Mouse (Mus musculus) neural tube, embryonic 14.5 days (tissue): ENCODE results near the gene Krt13. TPM values are rescaled to one million over a fixed set of nuclear protein-coding genes. Genes with fewer than 3 reads are reported as not detected.

ENCODE experiments used
- ATAC-seq: fragments of 200-750 bp; cut with Nextera tagmentation; 2 replicates; pipeline ENCODE4 v1.8.0; 2017; ENCODE audit warnings: low read depth, mild to moderate bottlenecking, moderate TSS enrichment, moderate library complexity
- H3K27ac ChIP-seq: fragments of 300-500 bp; sonication (generic); 2 replicates; pipeline ENCODE4 v1.5.1; 2014; ENCODE audit warnings: low read depth, mild to moderate bottlenecking, control low read depth, low read length, moderate library complexity, mixed read lengths
- H3K27me3 ChIP-seq: fragments of 300-500 bp; sonication (generic); 2 replicates; pipeline ENCODE4 v1.6.1; 2014; ENCODE audit warnings: low read length; ENCODE audit not compliant: control insufficient read depth, insufficient read depth
- H3K36me3 ChIP-seq: fragments of 300-500 bp; sonication (generic); 2 replicates; pipeline ENCODE4 v1.6.1; 2014; ENCODE audit warnings: low read length, mixed read lengths; ENCODE audit not compliant: control insufficient read depth, insufficient read depth
- H3K4me1 ChIP-seq: fragments of 300-500 bp; sonication (generic); 2 replicates; pipeline ENCODE4 v1.6.1; 2014; ENCODE audit warnings: low read length; ENCODE audit not compliant: control insufficient read depth, insufficient read depth
- H3K4me2 ChIP-seq: fragments of 300-500 bp; sonication (generic); 2 replicates; pipeline ENCODE4 v1.6.1; 2014; ENCODE audit warnings: mild to moderate bottlenecking, low read depth, low read length, control low read depth
- H3K4me3 ChIP-seq: fragments of 300-500 bp; sonication (generic); 2 replicates; pipeline ENCODE4 v1.5.1; 2014; ENCODE audit warnings: low read depth, low read length, control low read depth, mixed read lengths
- H3K9ac ChIP-seq: fragments of 300-500 bp; sonication (generic); replicated peaks from 2 replicates; pipeline ENCODE4 v1.6.1; 2014; ENCODE audit warnings: low read depth, mild to moderate bottlenecking, control low read depth, low read length, mixed read lengths
- H3K9me3 ChIP-seq: fragments of 300-500 bp; sonication (generic); 2 replicates; pipeline ENCODE4 v1.6.1; 2016; ENCODE audit warnings: low read length; ENCODE audit not compliant: control insufficient read depth
- WGBS: fragments of 180-500 bp; shearing (Covaris S2); extraction: QIAGEN DNeasy Blood & Tissue Kit; methylation state at CpG from one replicate; pipeline ENCODE4 v1.1.7; 2014; 5-methylcytosine and 5-hydroxymethylcytosine counted together
- polyA plus RNA-seq: library from polyadenylated mRNA; unstranded; fragments of >200 nt; fragmentation: Nextera tagmentation; extraction: Ambion mirVana; gene quantifications from 2 replicates; pipeline ENCODE4 v1.2.1, GENCODE M21; 2014

Gene Krt13
- polyA plus RNA-seq, 1 experiment from 2014 or later, result not detected

DNA sequence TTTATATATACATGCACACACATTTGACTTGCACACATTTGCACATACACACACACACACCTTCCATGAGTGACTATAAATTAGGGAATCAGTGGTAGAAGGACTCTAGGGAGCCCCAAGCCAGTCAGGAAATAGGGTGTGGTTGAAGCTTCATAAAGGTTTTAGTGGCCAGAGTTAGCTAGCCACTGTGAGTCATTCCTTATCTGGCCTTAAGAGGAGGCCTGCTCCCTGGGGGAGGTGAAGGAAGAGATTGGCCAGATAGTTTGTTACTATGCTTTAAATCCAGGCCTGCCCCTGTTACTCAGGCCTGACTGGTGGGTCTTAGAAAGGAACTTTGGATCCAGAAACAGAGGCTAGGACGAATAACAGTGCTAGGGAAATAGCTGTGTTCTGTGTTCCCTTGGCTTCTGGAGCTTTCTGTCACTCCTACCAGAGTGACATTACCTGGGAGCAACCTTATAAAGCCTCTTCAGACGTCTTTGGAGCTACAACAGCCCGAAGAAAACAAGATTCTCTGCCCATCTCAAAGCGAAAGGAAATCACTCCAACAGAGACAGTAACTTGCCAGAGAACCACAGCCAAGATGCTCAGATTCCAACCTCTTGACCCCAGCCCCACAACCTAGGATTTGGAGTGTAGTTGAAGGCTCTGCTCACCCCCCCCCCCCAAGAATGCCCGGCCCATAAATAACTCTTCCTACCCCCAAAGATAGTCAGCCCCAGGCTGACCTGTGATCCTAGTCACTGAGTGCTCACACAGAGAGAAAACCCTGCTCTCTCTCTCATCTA, 26.4 kb upstream of the Krt13 start:
- Histone ChIP-seq H3K4me1 (no peaks in the 10 kb centered on the region), H3K4me3 (no peak overlapping the region), H3K9ac (no peak overlapping the region), H3K36me3 (no peaks in the 10 kb centered on the region), H3K27me3 (peaks cover 22% of the 10 kb centered on the region), H3K27ac (no peak overlapping the region), H3K4me2 (no peak overlapping the region), H3K9me3 (no peaks in the 10 kb centered on the region)
- no peak for ATAC-seq
- 66% methylated on average over 5 of the region's 5 CpGs for WGBS

GRCm38 (mm10) chr11:100145858-100146560, 24.6 kb upstream of the Krt13 start:
- H3K4me3 ChIP-seq, result peak overlapping the region; percentile 16; the same call in 1 of the 2 replicates
- 4% methylated on average over 13 of the region's 13 CpGs for WGBS
- peak overlapping the region; percentile 24; the same call in 1 of the 2 replicates for H3K4me2 ChIP-seq
- no peak overlapping the region for H3K27ac ChIP-seq
- H3K36me3 ChIP-seq, result no peaks in the 10 kb centered on the region
- ATAC-seq, result no peak
- H3K9me3 ChIP-seq, result no peaks in the 10 kb centered on the region
- no peak overlapping the region for H3K9ac ChIP-seq
- H3K27me3 ChIP-seq, result peaks cover 22% of the 10 kb centered on the region
- H3K4me1 ChIP-seq, result no peaks in the 10 kb centered on the region

DNA sequence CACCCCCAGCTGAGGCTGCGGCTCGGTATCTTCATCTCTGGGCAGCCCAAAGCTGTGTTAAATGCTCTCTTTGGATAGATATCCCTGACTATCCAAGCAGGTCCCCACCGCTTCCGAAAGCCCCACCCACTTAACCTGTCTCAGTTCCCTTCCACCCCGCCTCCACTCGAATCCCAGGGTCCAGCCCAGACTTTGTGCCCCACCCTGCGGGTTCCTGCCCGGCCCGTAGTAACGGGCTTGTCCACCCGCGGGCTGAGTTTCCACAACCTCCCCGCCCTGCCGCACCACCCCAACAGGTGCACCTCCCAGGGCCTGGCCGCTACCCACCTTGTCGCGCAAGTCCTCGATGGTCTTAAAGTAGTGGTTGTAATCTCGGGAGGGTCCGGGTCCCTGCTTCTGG, 23.7 kb upstream of the Krt13 start:
- Histone ChIP-seq H3K27me3 (peaks cover 22% of the 10 kb centered on the region), H3K4me2 (peak overlapping the region; percentile 24; the same call in 1 of the 2 replicates), H3K36me3 (no peaks in the 10 kb centered on the region), H3K27ac (no peak overlapping the region), H3K4me1 (no peaks in the 10 kb centered on the region), H3K9me3 (no peaks in the 10 kb centered on the region), H3K4me3 (peak overlapping the region; percentile 16; the same call in 1 of the 2 replicates), H3K9ac (0 out of 2 replicates have a peak overlapping the region, but pooled peaks have one; percentile 17)
- no peak for ATAC-seq
- 2% methylated on average over 20 of the region's 20 CpGs for WGBS

DNA sequence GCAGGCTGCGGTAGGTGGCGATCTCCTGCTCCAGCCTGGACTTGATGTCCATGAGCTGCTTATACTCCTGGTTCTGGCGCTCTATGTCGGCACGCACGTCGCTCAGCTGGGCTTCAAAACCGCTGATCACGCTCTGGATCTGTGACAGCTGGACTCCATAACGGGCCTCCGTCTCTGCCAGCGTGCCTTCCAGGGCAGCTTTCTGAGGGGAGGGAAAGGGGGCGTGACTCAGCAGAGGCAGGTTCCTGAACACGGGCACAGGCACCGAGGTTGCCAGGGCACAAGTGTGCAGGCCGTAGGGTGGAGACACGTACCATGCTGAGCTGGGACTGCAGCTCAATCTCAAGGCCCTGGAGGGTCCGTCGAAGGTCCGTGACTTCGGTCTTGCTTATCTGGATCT, 19.6 kb upstream of the Krt13 start:
- Histone ChIP-seq H3K27me3 (peaks cover 16% of the 10 kb centered on the region), H3K36me3 (no peaks in the 10 kb centered on the region), H3K9ac (no peak overlapping the region), H3K4me3 (no peak overlapping the region), H3K4me2 (no peak overlapping the region), H3K27ac (no peak overlapping the region), H3K9me3 (no peaks in the 10 kb centered on the region), H3K4me1 (peaks cover 6% of the 10 kb centered on the region)
- 85% methylated on average over 21 of the region's 21 CpGs for WGBS
- no peak for ATAC-seq

DNA sequence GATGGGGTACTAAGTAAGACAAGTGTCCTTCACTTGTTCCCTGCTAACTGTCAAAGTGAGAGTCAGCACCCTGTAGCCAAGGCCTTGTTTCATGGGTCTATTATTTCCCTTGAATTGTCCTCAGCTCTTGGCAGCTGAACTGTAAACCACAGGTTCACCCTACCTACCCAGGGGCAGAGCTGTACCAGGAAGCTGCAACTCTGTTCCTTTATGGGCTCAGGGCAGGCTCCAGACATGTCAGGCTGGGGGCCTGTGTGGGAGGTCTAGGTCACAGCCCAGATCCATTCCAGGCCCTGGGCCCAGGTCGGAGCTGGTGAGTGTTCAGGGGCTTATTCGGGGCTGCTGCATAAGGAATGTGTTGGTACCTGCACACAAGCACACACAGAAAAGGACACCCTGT, 18.0 kb upstream of the Krt13 start:
- peaks cover 6% of the 10 kb centered on the region for H3K4me1 ChIP-seq
- H3K36me3 ChIP-seq, result no peaks in the 10 kb centered on the region
- H3K27me3 ChIP-seq, result peaks cover 4% of the 10 kb centered on the region; the same call in 1 of the 2 replicates
- no peak overlapping the region for H3K27ac ChIP-seq
- no peaks in the 10 kb centered on the region for H3K9me3 ChIP-seq
- 76% methylated on average over 2 of the region's 2 CpGs for WGBS
- no peak overlapping the region for H3K9ac ChIP-seq
- H3K4me2 ChIP-seq, result no peak overlapping the region
- ATAC-seq, result no peak
- H3K4me3 ChIP-seq, result no peak overlapping the region

- Histone ChIP-seq H3K4me2 (no peak overlapping the region), H3K36me3 (no peaks in the 10 kb centered on the region), H3K4me1 (peaks cover 6% of the 10 kb centered on the region), H3K9me3 (no peaks in the 10 kb centered on the region), H3K27me3 (no peaks in the 10 kb centered on the region), H3K9ac (no peak overlapping the region), H3K27ac (no peak overlapping the region), H3K4me3 (no peak overlapping the region)
- 45% methylated on average over 7 of the region's 7 CpGs for WGBS
- ATAC-seq, result no peak
These were observed 17.4 kb upstream of the Krt13 start for GRCm38 (mm10) chr11:100138809-100139208.

GRCm38 (mm10) chr11:100137693-100138092, 16.3 kb upstream of the Krt13 start:
- Histone ChIP-seq H3K9ac (no peak overlapping the region), H3K4me3 (no peak overlapping the region), H3K36me3 (no peaks in the 10 kb centered on the region), H3K27me3 (no peaks in the 10 kb centered on the region), H3K9me3 (no peaks in the 10 kb centered on the region), H3K4me2 (no peak overlapping the region), H3K4me1 (peaks cover 6% of the 10 kb centered on the region), H3K27ac (no peak overlapping the region)
- no peak for ATAC-seq
- WGBS, result 19% methylated on average over 5 of the region's 5 CpGs

GRCm38 (mm10) chr11:100136559-100136958, 15.2 kb upstream of the Krt13 start:
- no peak overlapping the region for H3K4me3 ChIP-seq
- H3K27me3 ChIP-seq, result no peaks in the 10 kb centered on the region
- no peak overlapping the region for H3K27ac ChIP-seq
- no peak for ATAC-seq
- H3K9me3 ChIP-seq, result no peaks in the 10 kb centered on the region
- WGBS, result 40% methylated on average over 5 of the region's 5 CpGs
- no peak overlapping the region for H3K4me2 ChIP-seq
- peaks cover 6% of the 10 kb centered on the region for H3K4me1 ChIP-seq
- H3K9ac ChIP-seq, result no peak overlapping the region
- no peaks in the 10 kb centered on the region for H3K36me3 ChIP-seq

DNA sequence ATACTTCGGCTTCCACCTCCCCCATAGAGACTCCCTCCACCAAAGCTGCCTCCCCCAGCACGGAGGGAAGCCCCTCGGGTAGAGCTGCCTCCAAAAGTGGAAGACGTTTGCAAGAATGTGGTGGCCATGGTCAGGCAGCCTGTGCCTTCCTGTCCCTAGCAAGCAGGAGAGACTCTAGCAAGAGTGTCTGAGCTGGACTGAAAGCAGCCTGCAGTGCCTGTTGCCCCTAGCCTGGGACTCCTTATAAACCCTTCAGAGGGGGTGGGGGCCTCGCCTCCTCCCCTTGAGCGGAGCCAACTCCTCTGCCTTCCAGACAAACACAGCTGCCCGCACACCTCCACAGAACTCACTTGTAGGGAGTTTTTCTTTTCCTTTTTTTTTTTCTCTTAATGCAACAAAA, 14.4 kb upstream of the Krt13 start, which contains the start of gene Krt15:
Krt15 (minus strand) TSS at position 198 of the 400 bp plus-strand sequence.
- Histone ChIP-seq H3K9me3 (no peaks in the 10 kb centered on the region), H3K4me1 (peaks cover 6% of the 10 kb centered on the region), H3K4me2 (no peak within 1 kb of the TSS), H3K36me3 (no peaks in the 10 kb centered on the region), H3K4me3 (no peak within 1 kb of the TSS), H3K9ac (no peak within 1 kb of the TSS), H3K27ac (no peak within 1 kb of the TSS), H3K27me3 (no peaks in the 10 kb centered on the region)
- no peak for ATAC-seq
- WGBS, result 66% methylated on average over 7 of the region's 7 CpGs
